Mouse (Mus musculus) left cerebral cortex, adult 18-20 months (tissue): Measurements from ENCODE around the gene En2. TPM values are rescaled to one million over a fixed set of nuclear protein-coding genes. Genes with fewer than 3 reads are reported as not detected.

ENCODE experiments used
- total RNA-seq, 2 experiments: library from RNA; stranded (reverse); gene quantifications; 2 replicates each; pipeline ENCODE4 v1.2.3; 2021

Gene En2
- total RNA-seq, 2 experiments from 2014 or later = 0.23 to 0.35 TPM

Other genes with a start within 250 kb of the En2 start
- 100 to 1,000 TPM in 1 of 2 experiments, 10 to 100 TPM in 1; 80.7 to 104 TPM for gene Insig1, start 94.3 kb upstream of the En2 start, total RNA-seq
- under 1 TPM in 1 of 2 experiments, not detected in 1; 0.19 TPM for gene Cnpy1, start 80.1 kb downstream of the En2 start, total RNA-seq
- gene Rbm33, start 151.4 kb downstream of the En2 start, total RNA-seq = 10 to 100 TPM; 67.0 TPM